In the genomic region with DNA sequence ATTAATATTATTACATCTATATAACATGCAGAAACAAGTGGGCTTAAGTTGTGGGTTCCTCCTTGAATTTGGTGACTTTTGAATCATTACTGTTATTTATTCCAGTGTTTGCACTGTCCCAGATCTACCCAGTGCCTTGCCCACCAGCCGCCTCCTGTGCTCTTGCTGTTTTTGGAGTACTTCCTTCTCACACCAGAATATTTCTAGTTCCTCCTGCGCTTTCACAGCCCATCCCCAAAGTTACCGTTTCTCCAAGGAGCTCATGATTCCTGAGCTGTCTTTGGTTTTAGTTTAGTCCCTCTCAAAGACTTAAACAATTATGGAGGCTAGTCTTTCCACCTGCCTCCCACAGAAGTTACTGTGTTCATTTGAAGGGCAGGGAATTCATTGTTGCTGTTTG, we compare ENCODE assay signal across 13 mouse cellular contexts.
"Had no signal": no experiment of that assay in that cellular context is flagged by ENCODE, and none has a peak within 500 bp of the region (broad histone marks: within the 10 kb centered on the region; RNA-seq: fewer than 3 reads in every experiment).

No protein-coding gene starts in this region.

- H3K27me3 ChIP-seq: kidney, embryonic 15.5 days; limb, embryonic 15.5 days; liver, embryonic 12.5 days; lung, embryonic 15.5 days; midbrain, embryonic 12.5 days; neural tube, embryonic 13.5 days had no signal

- H3K9me3 ChIP-seq: kidney, embryonic 15.5 days; limb, embryonic 15.5 days; liver, embryonic 12.5 days; lung, embryonic 15.5 days; midbrain, embryonic 12.5 days; neural tube, embryonic 13.5 days had no signal

- DNase-seq: kidney, adult 2 months; kidney, postnatal 14 days; retina, postnatal 1 day; thymus, adult 18-20 months; thymus, postnatal 14 days had no signal

- H3K4me2 ChIP-seq: kidney, embryonic 15.5 days; limb, embryonic 15.5 days; liver, embryonic 12.5 days; lung, embryonic 15.5 days; midbrain, embryonic 12.5 days; neural tube, embryonic 13.5 days had no signal

- ATAC-seq: midbrain, embryonic 16.5 days had no signal

- H3K4me3 ChIP-seq: kidney, embryonic 15.5 days; limb, embryonic 15.5 days; liver, embryonic 12.5 days; lung, embryonic 15.5 days; midbrain, embryonic 12.5 days; neural tube, embryonic 13.5 days had no signal

- H3K4me1 ChIP-seq: kidney, embryonic 15.5 days; limb, embryonic 15.5 days; lung, embryonic 15.5 days had no signal

- H3K9ac ChIP-seq: kidney, embryonic 15.5 days; limb, embryonic 15.5 days; liver, embryonic 12.5 days; lung, embryonic 15.5 days; midbrain, embryonic 12.5 days; neural tube, embryonic 13.5 days had no signal

- H3K27ac ChIP-seq: kidney, embryonic 15.5 days; limb, embryonic 15.5 days; liver, embryonic 12.5 days; lung, embryonic 15.5 days; midbrain, embryonic 12.5 days; neural tube, embryonic 13.5 days; stomach, postnatal 0 days had no signal
